Mouse (Mus musculus) liver, postnatal 0 days (tissue): ENCODE measurements around the gene Slc16a12.

Experiments used
- CTCF ChIP-seq: sonication (generic); IDR thresholded peaks from 2 replicates; pipeline ENCODE4 v1.5.1; 2016; ENCODE audit warnings: antibody characterized with exemption, low read depth
- EP300 ChIP-seq: IDR thresholded peaks from 2 replicates; pipeline ENCODE4 v1.6.1; 2016; ENCODE audit warnings: antibody characterized with exemption, low read depth, mild to moderate bottlenecking

GRCm38 (mm10) chr19:34720130-34720529 lies 27.0 kb downstream of the Slc16a12 start:
- no peak for TF ChIP-seq EP300
- TF ChIP-seq CTCF: no peak
